Mouse (Mus musculus) thymus, postnatal 14 days (tissue): ENCODE measurements around the gene C2cd4b.

Experiments used
- DNase-seq: peaks from one replicate; pipeline ENCODE4 v3.0.0; 2021

C2cd4b gene

GRCm38 (mm10) chr9:67778553-67778952 is 19.3 kb downstream of the C2cd4b start:
- DNase-seq, result no peak

- DNase-seq, result no peak
Observed at GRCm38 (mm10) chr9:67782786-67783185, 23.5 kb downstream of the C2cd4b start.

GRCm38 (mm10) chr9:67783464-67783863 is 24.2 kb downstream of the C2cd4b start:
- no peak for DNase-seq

GRCm38 (mm10) chr9:67783925-67784324 is 24.7 kb downstream of the C2cd4b start:
- peak; percentile 23 for DNase-seq

GRCm38 (mm10) chr9:67786311-67786710 is 27.1 kb downstream of the C2cd4b start:
- DNase-seq, result no peak

GRCm38 (mm10) chr9:67787671-67788070 is 28.4 kb downstream of the C2cd4b start:
- no peak for DNase-seq

- DNase-seq, result no peak
Observed at GRCm38 (mm10) chr9:67792405-67792804, 33.2 kb downstream of the C2cd4b start.

GRCm38 (mm10) chr9:67793501-67793900 is 34.3 kb downstream of the C2cd4b start:
- DNase-seq, result peak; percentile 5

GRCm38 (mm10) chr9:67794216-67794615 is 35.0 kb downstream of the C2cd4b start:
- no peak for DNase-seq

GRCm38 (mm10) chr9:67794668-67795067 is 35.4 kb downstream of the C2cd4b start:
- DNase-seq, result no peak

GRCm38 (mm10) chr9:67795205-67795675 is 36.0 kb downstream of the C2cd4b start:
- no peak for DNase-seq

- DNase-seq, result peak; percentile 11
Observed at GRCm38 (mm10) chr9:67799078-67799819, 40.0 kb downstream of the C2cd4b start.

GRCm38 (mm10) chr9:67802241-67802640 is 43.0 kb downstream of the C2cd4b start:
- DNase-seq, result peak; percentile 61

GRCm38 (mm10) chr9:67807000-67807399 is 47.8 kb downstream of the C2cd4b start:
- no peak for DNase-seq

- DNase-seq, result no peak
Observed at GRCm38 (mm10) chr9:67810527-67810926, 51.3 kb downstream of the C2cd4b start.
